Mouse (Mus musculus) erythroblast, embryonic 14.5 days (primary cell): ENCODE data around the gene Prdm16.

Source experiments
- GATA1 ChIP-seq: IDR thresholded peaks from 2 replicates; pipeline ENCODE4 v1.6.1; 2012; ENCODE audit warnings: low read length, inconsistent platforms, mixed read lengths
- TAL1 ChIP-seq: IDR thresholded peaks from 3 replicates; pipeline ENCODE4 v1.6.1; 2012; ENCODE audit warnings: low read length, inconsistent platforms, mixed read lengths

GRCm38 (mm10) chr4:154625710-154626109 lies 11.0 kb downstream of the Prdm16 start:
- TF ChIP-seq TAL1 (no peak), GATA1 (no peak)
